7 mouse cellular contexts compared by ENCODE assay signal in the genomic region with DNA sequence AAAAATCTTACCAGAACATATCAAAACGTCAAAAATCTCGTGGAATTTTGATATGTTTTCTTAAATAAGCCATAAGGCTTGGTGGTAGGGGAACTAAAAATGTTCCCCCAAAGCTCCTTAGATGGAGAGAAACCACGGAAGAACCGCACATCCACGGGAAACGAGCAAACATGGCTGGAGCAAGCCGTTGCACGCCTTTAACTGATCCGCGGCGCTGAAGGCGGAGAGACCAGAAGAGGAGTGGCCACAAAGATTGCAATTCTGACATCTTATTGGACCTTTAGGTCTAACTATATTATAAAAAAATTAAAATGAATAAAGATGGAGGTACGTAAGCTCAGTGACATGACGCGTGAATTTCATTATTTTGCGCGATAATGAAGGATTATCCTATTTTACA.
A peak's percentile ranks its signal among the peaks of the same experiment; 100 is the strongest.
DNase-seq lines count a peak whose midpoint lies in the region; ATAC-seq lines count a peak whose summit lies in the region.

No protein-coding gene starts in this region.

- WGBS in neural tube, embryonic 11.5 days: 54% methylated on average over 17 of the region's 17 CpGs
- 59% methylated on average over 17 of the region's 17 CpGs for WGBS in forebrain, embryonic 11.5 days
- WGBS in hindbrain, embryonic 10.5 days: 66% methylated on average over 17 of the region's 17 CpGs
- WGBS in liver, embryonic 11.5 days: 73% methylated on average over 17 of the region's 17 CpGs
- WGBS in neural tube, embryonic 12.5 days: 71% methylated on average over 17 of the region's 17 CpGs

- peak overlapping the region; percentile 19; the same call in 1 of the 2 replicates for H3K4me2 ChIP-seq in neural tube, embryonic 11.5 days (ENCODE audit: low read depth)
- H3K4me2 ChIP-seq in forebrain, embryonic 11.5 days (ENCODE audit: low read depth, low read length, severe bottlenecking): no peak overlapping the region; the same call in 1 of the 2 replicates
- peak overlapping the region; percentile 54 for H3K4me2 ChIP-seq in liver, embryonic 11.5 days
- H3K4me2 ChIP-seq in neural tube, embryonic 12.5 days (replicated peaks): peak overlapping the region; percentile 38

- H3K9ac ChIP-seq in neural tube, embryonic 11.5 days (ENCODE audit: low read length): no peak overlapping the region
- H3K9ac ChIP-seq in forebrain, embryonic 11.5 days (ENCODE audit: low read length): no peak overlapping the region; the same call in 1 of the 2 replicates
- no peak overlapping the region for H3K9ac ChIP-seq in liver, embryonic 11.5 days (ENCODE audit: low read depth, low read length)
- H3K9ac ChIP-seq in neural tube, embryonic 12.5 days: no peak overlapping the region

- H3K27ac ChIP-seq in neural tube, embryonic 11.5 days (ENCODE audit: low read depth, low read length): no peak overlapping the region
- H3K27ac ChIP-seq in forebrain, embryonic 11.5 days (ENCODE audit: low read depth, low read length): no peak overlapping the region
- H3K27ac ChIP-seq in hindbrain, embryonic 10.5 days: no peak overlapping the region; the same call in 1 of the 2 replicates
- no peak overlapping the region for H3K27ac ChIP-seq in liver, embryonic 11.5 days (ENCODE audit: low read depth, low read length)
- no peak overlapping the region for H3K27ac ChIP-seq in neural tube, embryonic 12.5 days

- no peaks in the 10 kb centered on the region for H3K4me1 ChIP-seq in neural tube, embryonic 11.5 days (ENCODE audit: control insufficient read depth, insufficient read depth, low read length)
- no peaks in the 10 kb centered on the region for H3K4me1 ChIP-seq in forebrain, embryonic 11.5 days (replicated peaks; ENCODE audit: control insufficient read depth, insufficient read depth, low read length)
- H3K4me1 ChIP-seq in hindbrain, embryonic 10.5 days (replicated peaks): no peaks in the 10 kb centered on the region
- H3K4me1 ChIP-seq in liver, embryonic 11.5 days (replicated peaks; ENCODE audit: control insufficient read depth, insufficient read depth, low read length): no peaks in the 10 kb centered on the region
- no peaks in the 10 kb centered on the region for H3K4me1 ChIP-seq in neural tube, embryonic 12.5 days

- H3K9me3 ChIP-seq in neural tube, embryonic 11.5 days (ENCODE audit: control insufficient read depth, low read length): no peaks in the 10 kb centered on the region
- no peaks in the 10 kb centered on the region for H3K9me3 ChIP-seq in forebrain, embryonic 11.5 days (ENCODE audit: control insufficient read depth, low read length)
- H3K9me3 ChIP-seq in hindbrain, embryonic 10.5 days: 0 out of 2 replicates have a peak, but pooled peaks cover 4% of the 10 kb centered on the region
- no peaks in the 10 kb centered on the region for H3K9me3 ChIP-seq in liver, embryonic 11.5 days (ENCODE audit: control insufficient read depth, low read length)
- H3K9me3 ChIP-seq in neural tube, embryonic 12.5 days: no peaks in the 10 kb centered on the region

- peak; percentile 48 for DNase-seq in neural tube, embryonic 11.5 days (ENCODE audit: low spot score)
- DNase-seq in neural tube, embryonic 10.5 days (ENCODE audit: extremely low spot score, low spot score): no peak
- peak; percentile 52 for DNase-seq in forebrain, embryonic 11.5 days (ENCODE audit: low spot score)
- DNase-seq in hindbrain, embryonic 10.5 days (ENCODE audit: low spot score): peak; percentile 15
- DNase-seq in liver, embryonic 11.5 days (ENCODE audit: low spot score): no peak

- no peaks in the 10 kb centered on the region for H3K36me3 ChIP-seq in neural tube, embryonic 11.5 days (ENCODE audit: control insufficient read depth, insufficient read depth, low read length)
- no peaks in the 10 kb centered on the region for H3K36me3 ChIP-seq in forebrain, embryonic 11.5 days (ENCODE audit: control insufficient read depth, insufficient read depth, low read length)
- no peaks in the 10 kb centered on the region for H3K36me3 ChIP-seq in hindbrain, embryonic 10.5 days
- peaks cover 2% of the 10 kb centered on the region; the same call in 1 of the 2 replicates for H3K36me3 ChIP-seq in liver, embryonic 11.5 days (ENCODE audit: control insufficient read depth, insufficient read depth, low read length)
- no peaks in the 10 kb centered on the region for H3K36me3 ChIP-seq in neural tube, embryonic 12.5 days

- peak overlapping the region; percentile 42 for H3K4me3 ChIP-seq in neural tube, embryonic 11.5 days (ENCODE audit: low read depth, low read length)
- H3K4me3 ChIP-seq in forebrain, embryonic 11.5 days (ENCODE audit: low read depth, low read length): peak overlapping the region; percentile 39
- H3K4me3 ChIP-seq in hindbrain, embryonic 10.5 days: peak overlapping the region; percentile 50
- peak overlapping the region; percentile 54; the same call in 1 of the 2 replicates for H3K4me3 ChIP-seq in liver, embryonic 11.5 days (ENCODE audit: low read depth, low read length)
- no peak overlapping the region for H3K4me3 ChIP-seq in neural tube, embryonic 12.5 days

- peak; percentile 28; the same call in 1 of the 2 replicates for ATAC-seq in neural tube, embryonic 11.5 days (ENCODE audit: insufficient read depth, low FRiP score, low TSS enrichment)
- peak; percentile 42; the same call in 1 of the 2 replicates for ATAC-seq in forebrain, embryonic 11.5 days (replicated peaks; ENCODE audit: low FRiP score)
- ATAC-seq in liver, embryonic 11.5 days (replicated peaks; ENCODE audit: low FRiP score): no peak; the same call in 1 of the 2 replicates
- no peak for ATAC-seq in neural tube, embryonic 12.5 days (ENCODE audit: low FRiP score, low read depth)
- no peak for ATAC-seq in granulocyte monocyte progenitor cell, adult 5-6 weeks (replicated peaks; ENCODE audit: poor library complexity, severe bottlenecking)

- no peaks in the 10 kb centered on the region for H3K27me3 ChIP-seq in neural tube, embryonic 11.5 days (ENCODE audit: control insufficient read depth, insufficient read depth, low read length)
- no peaks in the 10 kb centered on the region for H3K27me3 ChIP-seq in forebrain, embryonic 11.5 days (ENCODE audit: control insufficient read depth, insufficient read depth, low read length)
- H3K27me3 ChIP-seq in hindbrain, embryonic 10.5 days (ENCODE audit: insufficient read depth, poor library complexity, severe bottlenecking): no peaks in the 10 kb centered on the region
- H3K27me3 ChIP-seq in liver, embryonic 11.5 days (replicated peaks; ENCODE audit: control insufficient read depth, insufficient read depth, low read length): no peaks in the 10 kb centered on the region
- no peaks in the 10 kb centered on the region for H3K27me3 ChIP-seq in neural tube, embryonic 12.5 days (replicated peaks)

Comparison
In these comparisons a context has a peak if more than half of its experiments do, and no peak if none do; other contexts are left out.
1. ATAC-seq: peak in neural tube, embryonic 11.5 days (single experiment) and forebrain, embryonic 11.5 days (single experiment); none in liver, embryonic 11.5 days (single experiment), neural tube, embryonic 12.5 days (single experiment) and granulocyte monocyte progenitor cell, adult 5-6 weeks (single experiment).
2. DNase-seq: peak in neural tube, embryonic 11.5 days (single experiment), forebrain, embryonic 11.5 days (single experiment) and hindbrain, embryonic 10.5 days (single experiment); none in neural tube, embryonic 10.5 days (single experiment) and liver, embryonic 11.5 days (single experiment).